ENCODE assay signal across 8 mouse cellular contexts in the genomic region with DNA sequence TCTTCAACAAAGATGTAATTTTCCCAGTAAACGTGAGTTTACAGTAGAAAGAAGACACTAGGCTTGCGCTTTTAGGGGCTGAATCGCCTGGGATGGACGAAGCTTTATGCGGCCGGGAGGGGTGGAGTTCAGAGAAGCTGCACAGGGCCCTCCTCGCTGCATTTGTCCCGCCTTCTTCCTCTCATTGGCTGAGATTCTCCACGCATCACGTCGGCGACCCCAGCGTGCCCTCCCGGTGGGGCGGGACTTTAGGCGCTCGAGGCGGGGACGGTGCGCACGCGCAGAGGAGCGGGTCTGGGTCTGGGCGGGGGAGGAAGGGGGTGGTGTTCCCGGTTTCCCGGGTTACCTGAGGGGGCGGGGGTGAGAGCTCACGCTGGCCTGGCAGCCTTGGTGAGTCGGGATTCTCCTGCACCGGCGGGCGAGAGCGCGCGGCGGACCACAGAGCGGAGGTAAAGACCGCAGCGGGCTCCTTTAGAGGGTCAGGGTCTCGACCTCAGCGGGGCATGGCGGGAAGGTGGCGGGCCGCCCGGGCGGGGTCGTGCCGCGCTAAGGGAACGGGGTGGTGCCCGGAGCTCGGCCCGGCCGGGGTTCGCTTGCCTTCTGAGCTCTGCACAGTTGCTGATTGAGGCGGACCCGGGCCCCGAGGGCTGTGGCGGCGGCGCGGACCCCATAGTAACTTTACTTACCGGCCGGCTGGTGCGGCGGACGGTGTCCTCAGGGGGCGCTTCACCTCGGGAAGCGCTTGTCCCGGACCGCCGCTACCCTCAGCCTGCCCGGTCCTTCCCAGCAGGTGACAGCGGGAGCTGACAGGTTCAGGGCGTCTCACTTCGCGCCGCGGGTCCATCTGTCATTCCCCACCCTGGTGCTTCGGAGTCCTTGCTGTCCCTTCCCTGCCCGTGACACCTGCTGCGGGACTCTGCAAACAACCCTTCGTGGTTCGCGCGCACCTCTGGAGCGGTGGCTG. TPM values are rescaled to one million over a fixed set of nuclear protein-coding genes. Genes with fewer than 3 reads are reported as not detected.
DNase-seq lines count a peak whose midpoint lies in the region; ATAC-seq and TF ChIP-seq lines count a peak whose summit lies in the region.

Gene Lyst, plus strand, starts transcription at position 350 of the 964 bp plus-strand sequence.

- peak; percentile 53; the same call in 1 of the 2 replicates for TF ChIP-seq POLR2A in limb, embryonic 14.5 days (IDR thresholded peaks at IDR 0.05; ENCODE audit: borderline replicate concordance, extremely low read depth, insufficient read depth, insufficient read length)

- H3K27ac ChIP-seq in embryonic facial prominence, embryonic 13.5 days = peak within 1 kb of the TSS; percentile 62; the same call in 1 of the 2 replicates
- H3K27ac ChIP-seq in limb, embryonic 14.5 days (replicated peaks; ENCODE audit: low read depth, low read length) = no peak within 1 kb of the TSS
- H3K27ac ChIP-seq in midbrain, postnatal 0 days (ENCODE audit: low read depth, low read length) = peak within 1 kb of the TSS; percentile 64

- peak; percentile 95 for DNase-seq in 3134 (ENCODE audit: extremely low read depth, insufficient read length, low spot score)
- DNase-seq in adrenal gland, postnatal 36 days = peak; percentile 100
- peak; percentile 99 for DNase-seq in heart, adult 8-10 months (ENCODE audit: low spot score)
- peak; percentile 99 for DNase-seq in kidney, adult 9 months
- DNase-seq in limb, embryonic 14.5 days (ENCODE audit: low spot score) = peak; percentile 96
- peak; percentile 97 for DNase-seq in midbrain, postnatal 0 days (ENCODE audit: low spot score)
- peak; percentile 96 for DNase-seq in spleen, postnatal 14 days (ENCODE audit: low spot score in 2 of 2)

- H3K4me1 ChIP-seq in embryonic facial prominence, embryonic 13.5 days = peaks cover 7% of the 10 kb centered on the region
- 0 out of 2 replicates have a peak, but pooled peaks cover 5% of the 10 kb centered on the region for H3K4me1 ChIP-seq in limb, embryonic 14.5 days (ENCODE audit: control insufficient read depth, insufficient read depth, low read length)
- peaks cover 10% of the 10 kb centered on the region; the same call in 1 of the 2 replicates for H3K4me1 ChIP-seq in midbrain, postnatal 0 days (ENCODE audit: insufficient read depth, low read length)

- H3K9ac ChIP-seq in embryonic facial prominence, embryonic 13.5 days = peak within 1 kb of the TSS; percentile 79
- peak within 1 kb of the TSS; percentile 70 for H3K9ac ChIP-seq in limb, embryonic 14.5 days (ENCODE audit: low read depth, low read length, severe bottlenecking)
- H3K9ac ChIP-seq in midbrain, postnatal 0 days (replicated peaks; ENCODE audit: low read length, poor library complexity, severe bottlenecking) = peak within 1 kb of the TSS; percentile 76

- peak; percentile 41; the same call in 1 of the 2 replicates for TF ChIP-seq CTCF in midbrain, postnatal 0 days (IDR thresholded peaks at IDR 0.05)

- ATAC-seq in embryonic facial prominence, embryonic 13.5 days (ENCODE audit: insufficient number of reproducible peaks, insufficient read depth, low FRiP score, low TSS enrichment, low read depth) = peak; percentile 97
- ATAC-seq in limb, embryonic 14.5 days (ENCODE audit: low FRiP score, low read depth) = peak; percentile 99
- ATAC-seq in midbrain, postnatal 0 days (ENCODE audit: low FRiP score) = peak; percentile 99

- H3K4me3 ChIP-seq in embryonic facial prominence, embryonic 13.5 days = peak within 1 kb of the TSS; percentile 78
- H3K4me3 ChIP-seq in limb, embryonic 14.5 days (replicated peaks; ENCODE audit: low read length) = peak within 1 kb of the TSS; percentile 83
- peak within 1 kb of the TSS; percentile 79 for H3K4me3 ChIP-seq in midbrain, postnatal 0 days (ENCODE audit: low read depth, low read length)

- no peaks in the 10 kb centered on the region for H3K36me3 ChIP-seq in embryonic facial prominence, embryonic 13.5 days
- no peaks in the 10 kb centered on the region for H3K36me3 ChIP-seq in limb, embryonic 14.5 days (ENCODE audit: control insufficient read depth, insufficient read depth, low read length)
- H3K36me3 ChIP-seq in midbrain, postnatal 0 days (ENCODE audit: insufficient read depth, low read length) = no peaks in the 10 kb centered on the region

- peak within 1 kb of the TSS; percentile 88 for H3K4me2 ChIP-seq in embryonic facial prominence, embryonic 13.5 days
- peak within 1 kb of the TSS; percentile 87 for H3K4me2 ChIP-seq in limb, embryonic 14.5 days (replicated peaks; ENCODE audit: low read depth, low read length, severe bottlenecking)
- H3K4me2 ChIP-seq in midbrain, postnatal 0 days (ENCODE audit: low read depth, low read length, poor library complexity, severe bottlenecking) = peak within 1 kb of the TSS; percentile 80

- under 1% methylated on average over 82 of the region's 88 CpGs for WGBS in embryonic facial prominence, embryonic 13.5 days
- WGBS in limb, embryonic 14.5 days = under 1% methylated on average over 71 of the region's 88 CpGs
- WGBS in midbrain, postnatal 0 days = under 1% methylated on average over 71 of the region's 88 CpGs

- no peaks in the 10 kb centered on the region for H3K9me3 ChIP-seq in embryonic facial prominence, embryonic 13.5 days
- no peaks in the 10 kb centered on the region for H3K9me3 ChIP-seq in limb, embryonic 14.5 days (ENCODE audit: control insufficient read depth, low read length)
- H3K9me3 ChIP-seq in midbrain, postnatal 0 days (ENCODE audit: low read length) = no peaks in the 10 kb centered on the region

- no peaks in the 10 kb centered on the region; the same call in 1 of the 2 replicates for H3K27me3 ChIP-seq in embryonic facial prominence, embryonic 13.5 days
- H3K27me3 ChIP-seq in limb, embryonic 14.5 days (ENCODE audit: control insufficient read depth, insufficient read depth, low read length) = no peaks in the 10 kb centered on the region
- H3K27me3 ChIP-seq in midbrain, postnatal 0 days (ENCODE audit: insufficient read depth, low read length) = no peaks in the 10 kb centered on the region

RNA-seq across cellular contexts. Expression of gene Lyst, which starts in this region (rescaled TPM):
- 10 to 100 TPM; 29.4 to 29.7 TPM for total RNA-seq in adrenal gland, postnatal 36 days (2021)
- polyA plus RNA-seq in embryonic facial prominence, embryonic 13.5 days (2015; fragmentation: Nextera tagmentation; extraction: Ambion mirVana) = 4.2 and 5.4 TPM in 2 replicates
- total RNA-seq in heart, adult 8-10 months (2022) = 1 to 10 TPM; 6.1 to 9.4 (median 7.7) TPM
- 3.4 and 4.1 TPM in 2 replicates for polyA plus RNA-seq in limb, embryonic 14.5 days (2012; rRNA removed)
- polyA plus RNA-seq in limb, embryonic 14.5 days (2014; fragmentation: Nextera tagmentation; extraction: Ambion mirVana) = 4.5 and 4.7 TPM in 2 replicates
- total RNA-seq in midbrain, postnatal 0 days (2014; rRNA removed) = 15.9 and 19.5 TPM in 2 replicates
- polyA plus RNA-seq in midbrain, postnatal 0 days (2015; fragmentation: Nextera tagmentation; extraction: Ambion mirVana) = 3.1 and 5.2 TPM in 2 replicates
